Mouse (Mus musculus) layer of hippocampus, postnatal 10 days (tissue): Measurements from ENCODE around the gene Cldn14. TPM values are rescaled to one million over a fixed set of nuclear protein-coding genes. Genes with fewer than 3 reads are reported as not detected.

Experiments
- DNase-seq, 2 experiments: peaks; one replicate each; pipeline ENCODE4 v3.0.0; 2021; ENCODE audit warnings: low spot score in 2 of 2
- total RNA-seq, 2 experiments: library from RNA; stranded (reverse); gene quantifications; 2 replicates each; pipeline ENCODE4 v1.2.3; 2021

The Cldn14 gene
- total RNA-seq, 2 experiments from 2014 or later: 0.49 to 0.89 TPM

DNA sequence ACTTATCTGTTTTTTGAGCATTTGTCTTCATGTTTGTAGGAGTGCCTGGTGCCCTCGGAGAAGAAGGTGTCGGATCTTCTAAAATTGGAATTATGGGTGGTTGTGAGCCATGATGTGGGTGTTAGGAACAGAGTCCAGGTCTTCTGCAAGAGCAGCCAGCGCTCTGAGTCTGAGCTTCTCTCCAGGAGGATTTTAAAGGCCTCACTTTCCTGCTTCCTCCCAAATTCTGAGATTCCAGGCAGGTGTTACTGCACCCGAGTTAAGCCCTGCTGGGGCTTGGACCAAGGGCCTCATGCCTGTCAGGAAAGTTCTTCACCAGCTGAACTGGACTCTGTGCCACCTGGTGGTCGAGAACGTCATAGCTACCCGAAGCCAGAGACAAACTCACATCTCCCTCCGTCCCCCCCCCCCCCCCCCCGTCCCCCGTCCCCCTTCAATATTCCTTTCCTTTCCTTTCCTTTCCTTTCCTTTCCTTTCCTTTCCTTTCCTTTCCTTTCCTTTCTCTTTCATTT lies 93.2 kb downstream of the Cldn14 start:
- peak; percentile 46 to 47 for DNase-seq

DNA sequence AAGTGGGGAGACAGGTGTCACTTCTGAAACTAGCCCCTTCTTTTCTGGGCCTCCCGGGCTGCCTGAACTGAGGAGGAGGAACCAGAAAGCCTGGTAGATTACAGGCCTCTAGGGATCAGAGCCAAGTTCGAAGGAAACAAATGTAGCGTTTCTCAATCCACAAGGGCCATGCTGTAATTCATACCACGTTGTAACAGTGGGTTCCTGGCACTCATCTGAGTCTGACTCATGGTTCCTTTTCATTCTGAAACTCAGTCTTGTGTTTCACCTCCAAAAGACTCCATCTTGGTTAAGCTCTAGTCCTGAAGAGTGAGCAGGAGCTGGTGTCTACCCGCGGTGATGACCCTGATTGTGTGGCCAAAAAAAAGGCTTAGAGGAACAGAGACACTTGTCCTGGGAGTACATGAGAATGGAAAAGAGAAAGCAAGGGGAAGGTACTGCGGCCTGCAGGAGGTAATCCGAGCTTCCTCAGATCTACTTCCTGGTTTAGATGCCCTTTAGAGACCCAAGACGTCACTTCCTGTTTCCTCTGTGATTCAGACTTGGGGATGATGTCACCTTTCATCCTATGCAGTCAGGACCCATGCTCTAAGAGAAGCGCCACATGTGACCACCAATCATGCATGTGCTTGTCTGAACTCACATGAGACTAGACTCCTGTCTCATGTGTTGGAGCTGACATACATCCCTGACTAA lies 94.6 kb downstream of the Cldn14 start:
- DNase-seq: no peak

DNA sequence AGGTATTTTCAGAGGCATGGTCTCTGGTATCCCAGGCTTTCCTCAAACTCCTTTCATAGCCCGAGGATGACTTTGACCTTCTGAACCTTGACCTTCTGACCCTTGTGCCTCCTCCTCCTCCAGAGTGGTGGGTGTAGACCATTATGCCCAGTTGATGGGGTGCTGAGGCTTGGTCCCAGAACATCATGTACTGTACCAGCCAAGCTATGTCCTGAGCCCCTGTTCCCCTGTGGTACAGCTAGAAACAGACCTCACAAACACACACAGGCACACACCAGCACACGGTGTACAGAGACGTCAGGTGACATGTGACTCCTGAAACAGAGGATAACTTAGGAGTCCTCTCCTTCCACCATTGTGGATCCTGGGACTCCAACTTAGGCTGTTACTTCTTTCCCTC lies 95.8 kb downstream of the Cldn14 start:
- no peak for DNase-seq

DNA sequence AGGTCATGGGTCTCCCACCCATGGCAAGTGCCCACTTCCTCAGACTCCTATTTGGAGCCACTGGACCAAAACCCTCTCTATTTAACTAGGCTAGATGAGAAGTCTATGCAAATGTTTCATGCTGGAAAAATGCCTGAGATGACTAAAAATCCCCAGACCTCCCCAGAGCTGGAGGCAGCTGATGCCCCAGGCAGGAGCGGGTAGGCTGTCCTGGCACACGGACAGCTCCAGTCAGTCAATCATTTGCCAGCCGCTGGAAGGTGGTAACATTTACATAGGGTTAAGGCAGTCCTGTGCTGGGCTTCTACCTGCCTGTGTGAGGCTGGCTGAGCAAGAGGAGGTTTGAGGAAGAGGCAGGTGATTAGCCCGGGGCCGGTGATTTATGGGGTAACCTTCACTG lies 96.5 kb downstream of the Cldn14 start:
- no peak for DNase-seq

DNA sequence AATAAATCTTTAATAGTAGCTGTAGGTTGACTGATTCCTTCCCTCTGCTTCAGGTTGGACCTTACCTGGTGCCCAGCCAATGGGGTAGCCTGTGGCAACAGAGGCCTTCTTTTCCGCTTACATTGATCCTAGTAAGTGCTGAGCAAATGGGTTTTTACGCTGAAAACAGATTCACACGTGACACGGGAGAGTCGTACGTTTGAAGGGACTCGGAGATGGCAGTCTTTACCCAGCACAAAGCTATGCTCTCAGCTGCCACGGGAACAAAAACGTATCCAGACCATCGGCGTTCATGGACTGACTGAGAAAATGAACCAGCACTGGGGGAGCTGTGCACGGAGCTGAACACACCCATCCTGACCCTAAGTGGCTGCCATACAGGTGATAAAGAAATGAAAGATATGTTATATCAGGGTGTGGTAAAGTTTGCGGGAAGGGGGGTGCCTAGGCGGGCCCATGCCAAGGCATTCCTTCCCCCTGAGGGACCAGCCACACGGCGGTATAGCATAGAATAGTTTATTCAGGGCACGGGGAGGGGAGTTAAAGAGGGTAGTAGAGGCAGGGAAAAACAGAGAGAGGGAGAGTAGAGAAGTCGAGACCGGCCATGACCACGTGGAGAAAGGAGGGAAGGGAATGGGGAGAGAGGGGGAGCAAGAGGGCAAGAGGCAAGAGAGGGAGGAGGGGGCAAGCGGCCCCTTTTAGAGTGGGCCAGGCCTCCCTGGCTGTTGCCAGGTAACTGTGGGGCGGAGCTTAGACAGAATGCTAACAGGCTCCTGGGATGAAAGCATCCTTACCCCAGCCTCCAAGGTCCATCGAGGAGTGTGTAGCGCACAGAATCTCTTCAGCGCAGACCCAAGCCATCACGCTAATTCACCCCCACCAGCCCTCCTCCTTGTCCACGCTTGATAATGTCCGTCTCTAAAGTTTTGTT lies 97.6 kb downstream of the Cldn14 start:
- DNase-seq: no peak

DNA sequence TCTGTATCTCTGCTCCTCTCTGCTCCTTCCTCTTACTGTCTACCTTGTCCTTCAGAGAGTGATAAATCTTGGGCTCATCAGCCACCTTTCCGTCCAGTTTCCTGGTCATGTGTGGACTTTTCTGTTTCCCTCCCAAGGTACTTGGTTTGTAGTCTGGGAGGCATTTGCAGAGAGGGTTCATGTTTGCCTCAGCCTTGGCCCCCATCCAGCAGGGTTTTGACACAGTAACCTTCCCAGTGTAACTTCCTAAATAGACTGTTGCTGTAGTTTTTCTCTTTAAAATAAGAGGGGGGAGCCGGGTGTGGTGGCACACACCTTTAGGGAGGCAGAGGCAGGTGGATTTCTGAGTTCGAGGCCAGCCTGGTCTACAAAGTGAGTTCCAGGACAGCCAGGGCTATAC lies 98.7 kb downstream of the Cldn14 start:
- DNase-seq: no peak

DNA sequence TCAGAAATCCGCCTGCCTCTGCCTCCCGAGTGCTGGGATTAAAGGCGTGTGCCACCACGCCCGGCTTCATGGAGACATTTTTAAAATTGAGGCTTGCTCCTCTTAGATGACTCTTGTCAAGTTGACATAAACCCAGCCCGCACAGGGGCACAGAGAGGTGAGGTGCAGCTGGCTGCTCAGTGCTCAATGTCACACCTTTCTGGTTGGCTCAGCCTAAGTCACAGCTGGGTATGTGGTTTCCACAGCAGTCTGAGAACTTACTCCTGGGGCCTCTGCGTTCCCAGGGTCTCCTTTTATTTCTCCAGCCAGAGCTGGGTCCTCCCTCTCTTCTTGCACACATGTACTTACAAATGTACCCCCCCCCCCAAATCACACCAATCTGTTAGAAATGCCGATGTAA lies 100.4 kb downstream of the Cldn14 start:
- no peak for DNase-seq

DNA sequence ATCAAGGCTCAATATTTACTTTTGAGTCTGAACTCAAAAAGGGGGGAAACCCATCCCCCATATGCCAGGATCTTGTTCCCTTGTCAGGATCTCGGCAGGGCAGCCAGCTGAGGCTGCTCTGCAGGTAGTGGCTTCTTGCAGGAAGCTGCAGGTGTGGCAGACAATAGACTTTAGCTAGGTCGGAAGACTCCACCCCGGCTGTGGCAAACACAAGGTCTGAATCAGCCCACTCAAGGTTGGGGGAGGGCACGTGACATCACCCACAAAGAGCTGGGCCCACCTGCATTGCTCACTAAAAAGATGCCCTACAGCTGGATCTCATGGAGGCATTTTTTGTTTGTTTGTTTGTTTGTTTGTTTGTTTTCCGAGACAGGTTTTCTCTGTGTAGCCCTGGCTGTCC lies 100.9 kb downstream of the Cldn14 start:
- DNase-seq: no peak

DNA sequence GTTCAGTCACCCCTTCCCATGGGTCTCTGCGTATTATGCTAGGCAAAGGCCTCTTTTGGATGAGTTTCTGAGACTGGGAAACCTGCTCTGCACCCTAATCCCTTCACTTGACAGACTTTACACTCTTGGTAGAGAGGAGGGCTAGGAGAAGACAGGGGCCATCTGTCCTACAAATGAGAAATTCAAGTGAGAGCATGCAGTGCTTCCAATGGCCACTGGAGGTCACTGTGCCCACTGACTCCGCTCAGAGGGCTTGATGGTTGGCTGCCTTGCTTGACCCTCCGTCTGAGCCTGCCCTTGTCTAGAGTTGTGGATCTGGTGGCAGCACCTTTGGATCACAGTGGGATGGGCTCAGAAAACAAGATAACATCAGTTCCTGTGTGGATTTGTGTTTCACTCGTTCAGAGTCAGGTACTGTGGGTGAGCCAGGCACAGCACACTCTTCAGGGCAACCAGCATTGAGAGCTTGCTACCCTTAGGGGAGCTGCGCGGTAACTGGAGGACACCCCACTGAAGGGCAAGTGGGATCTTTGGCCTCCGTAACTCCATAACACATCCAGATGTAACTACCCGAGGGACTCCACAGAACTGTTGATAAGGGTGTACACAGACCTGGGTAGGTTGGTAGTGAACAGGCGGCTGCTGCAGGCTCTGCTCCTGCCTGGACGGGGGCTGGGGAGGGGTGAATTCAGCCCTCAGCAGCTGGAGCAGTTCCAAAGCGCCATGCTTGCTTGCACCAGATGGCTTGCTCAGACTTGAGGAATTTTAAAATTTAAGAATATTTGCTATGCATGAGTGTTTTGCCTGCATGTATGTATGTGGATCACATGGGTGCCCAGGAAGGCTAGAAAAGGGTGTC lies 102.3 kb downstream of the Cldn14 start:
- peak; percentile 78 to 79 for DNase-seq

DNA sequence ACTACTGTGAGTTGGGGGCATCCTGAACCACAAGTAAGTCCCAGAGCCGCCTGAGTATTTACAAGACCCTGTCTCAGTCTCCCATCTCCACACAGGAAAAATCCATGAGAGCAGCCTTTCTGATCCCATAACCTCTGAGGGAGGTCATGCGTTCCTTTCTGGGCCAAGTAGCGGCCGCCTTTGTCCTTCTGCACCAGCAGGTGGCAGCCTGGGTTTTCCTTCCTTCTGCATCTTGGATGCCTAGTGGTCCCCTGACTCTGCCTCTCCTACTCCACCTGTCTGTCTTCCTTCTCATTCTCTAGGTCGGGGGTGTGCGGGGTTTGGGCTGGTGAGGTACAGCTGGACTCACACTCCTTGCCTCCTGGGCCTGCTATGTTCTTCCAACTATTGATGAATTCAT lies 105.6 kb downstream of the Cldn14 start:
- no peak for DNase-seq

DNA sequence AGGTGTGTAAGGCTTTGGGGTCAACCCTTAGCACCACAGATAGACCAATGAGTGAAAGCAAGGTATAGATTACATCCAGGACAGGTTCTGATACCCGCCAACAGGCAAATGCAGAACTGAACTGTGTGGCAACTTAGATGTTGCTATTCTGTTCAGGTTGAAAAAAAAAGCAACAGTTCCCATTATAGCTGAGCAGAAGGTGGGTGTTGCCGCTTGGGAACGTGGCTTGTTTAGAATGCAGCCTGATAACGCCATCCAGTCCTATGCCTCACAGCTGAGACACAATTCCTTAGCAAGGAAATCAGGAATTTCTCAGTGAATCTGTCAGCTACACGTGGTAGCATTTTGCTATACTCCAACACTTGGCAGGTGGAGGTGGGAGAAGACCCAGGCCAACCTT lies 115.4 kb downstream of the Cldn14 start:
- DNase-seq: no peak

DNA sequence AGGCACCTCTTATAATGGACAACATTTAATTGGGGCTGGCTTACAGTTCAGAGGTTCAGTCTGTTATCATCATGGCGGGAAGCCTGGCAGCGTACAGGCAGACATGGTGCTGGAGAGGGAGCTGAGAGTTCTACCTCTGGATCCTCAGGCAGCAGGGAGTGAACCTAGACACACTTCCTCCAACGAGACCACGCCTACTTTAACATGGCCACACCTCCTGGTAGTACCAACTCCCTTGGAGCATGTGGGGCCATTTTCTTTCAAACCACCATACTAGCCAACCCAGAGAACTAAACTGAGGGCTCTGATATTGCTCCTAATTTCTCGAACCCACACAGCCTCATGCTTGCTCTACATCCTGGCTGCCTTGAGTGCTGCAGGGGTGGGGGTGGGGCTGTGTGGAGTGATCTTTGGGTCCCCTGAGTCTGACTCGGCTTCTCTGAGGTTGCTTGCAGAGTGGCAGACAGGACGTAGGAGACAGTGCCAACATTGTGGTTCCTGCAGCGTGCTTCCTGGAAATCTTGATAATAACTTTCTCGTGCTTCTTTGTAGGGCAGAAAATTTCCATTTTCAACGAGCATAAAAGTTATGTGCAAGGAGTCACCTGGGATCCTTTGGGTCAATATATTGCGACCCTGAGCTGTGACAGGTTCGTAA lies 117.6 kb downstream of the Cldn14 start:
- DNase-seq: no peak

DNA sequence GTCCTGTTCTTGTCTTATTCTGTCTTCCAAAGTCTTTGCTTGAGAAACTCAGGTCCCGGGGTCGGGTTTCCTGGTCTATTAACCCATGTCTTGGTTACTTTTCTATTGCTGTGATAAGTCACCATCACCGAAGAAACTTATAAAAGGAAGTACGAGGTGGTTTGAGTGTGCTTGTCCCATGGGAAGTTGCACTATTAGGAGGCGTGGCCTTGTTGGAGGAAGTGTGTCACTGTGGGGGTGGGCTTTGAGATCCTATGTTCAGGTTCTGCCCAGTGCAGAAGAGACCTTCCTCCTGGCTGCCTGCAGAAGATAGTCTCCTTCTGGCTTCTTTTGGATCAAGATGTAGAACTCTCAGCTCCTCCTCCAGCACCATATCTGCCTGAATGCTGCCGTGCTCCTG lies 120.2 kb downstream of the Cldn14 start:
- no peak for DNase-seq

DNA sequence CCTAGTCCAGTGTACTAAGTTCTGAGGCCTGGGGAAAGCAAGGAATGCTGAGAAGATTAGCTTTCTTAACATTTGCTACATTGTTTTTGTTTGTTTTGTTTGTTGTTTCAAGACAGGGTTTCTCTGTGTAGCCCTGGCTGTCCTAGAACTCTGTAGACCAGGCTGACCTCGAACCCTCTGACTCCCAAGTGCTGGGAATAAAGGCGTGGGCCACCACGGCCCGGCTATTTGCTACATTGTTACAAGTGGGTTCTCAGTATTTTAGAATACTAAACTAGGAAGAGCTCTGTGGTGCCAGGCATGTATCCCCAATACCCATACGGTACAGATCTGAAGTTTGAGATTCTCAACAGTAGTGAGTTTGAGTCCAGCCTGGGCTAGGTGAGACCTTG lies 123.9 kb downstream of the Cldn14 start:
- DNase-seq: no peak

DNA sequence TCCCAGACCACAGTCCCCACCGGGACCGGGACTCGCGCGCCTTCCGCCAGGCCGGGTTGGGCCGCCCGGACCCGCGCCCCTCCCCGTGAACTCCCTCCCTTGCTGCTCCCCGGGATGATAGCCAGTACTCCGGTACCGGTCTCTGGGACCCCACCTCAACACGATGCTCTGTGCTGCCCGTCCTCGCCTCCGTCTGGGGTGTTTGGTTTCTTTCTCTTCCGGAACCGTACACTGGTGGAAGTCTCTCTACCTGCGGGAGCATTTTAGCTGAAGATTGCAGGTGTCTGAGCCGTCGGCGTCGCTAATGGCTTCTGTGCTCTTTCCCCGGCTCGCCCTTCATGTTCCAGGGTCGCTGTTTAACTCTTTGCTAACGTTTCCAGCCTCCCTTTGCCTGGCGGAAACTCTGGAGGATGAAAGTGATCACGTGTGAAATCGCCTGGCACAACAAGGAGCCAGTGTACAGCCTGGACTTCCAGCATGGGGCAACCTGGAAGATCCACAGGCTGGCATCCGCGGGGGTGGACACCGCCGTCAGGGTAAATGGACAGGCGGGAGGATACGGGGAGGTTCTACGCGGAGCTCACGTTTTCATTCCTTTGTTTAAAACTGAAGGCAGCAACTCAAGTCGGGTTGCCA lies 124.4 kb downstream of the Cldn14 start:
- DNase-seq: peak in 1 of 2 experiments; percentile 22

DNA sequence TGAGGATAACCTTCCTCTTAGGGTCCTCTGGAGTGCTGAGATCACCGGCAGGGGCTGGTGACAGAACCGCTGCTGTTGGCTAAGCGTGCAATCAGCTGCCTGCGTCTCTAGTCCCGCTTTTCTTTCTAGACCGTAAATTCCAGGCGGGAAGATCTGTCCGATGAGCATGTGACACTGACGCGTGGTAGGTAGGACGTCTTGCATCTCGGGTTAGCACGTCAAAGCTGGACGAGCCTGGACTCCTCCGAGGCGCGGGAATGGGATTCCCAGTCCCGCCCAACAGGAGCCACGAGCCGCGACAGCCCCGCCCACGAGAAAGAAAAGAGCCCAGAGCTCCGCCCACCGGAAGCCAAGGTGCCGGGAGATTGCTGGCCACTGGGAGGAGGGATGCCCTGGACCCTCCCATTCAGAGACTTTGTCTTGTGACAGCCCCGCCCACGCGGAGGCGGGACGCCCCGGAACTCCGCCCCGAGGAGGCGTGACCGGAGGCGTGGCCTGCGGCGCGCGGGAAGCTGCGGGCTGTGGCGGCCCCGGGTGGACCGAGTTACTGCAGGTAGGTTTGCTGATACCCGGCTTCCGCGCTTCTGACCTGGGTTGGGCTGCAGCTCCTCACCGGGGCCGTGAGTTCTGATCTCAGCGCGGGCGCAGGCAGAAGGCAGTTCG lies 125.1 kb downstream of the Cldn14 start, which contains the start of gene Chaf1b:
Chaf1b (plus strand) TSS at position 479 of the 663 bp plus-strand sequence.
- DNase-seq: peak; percentile 97 to 98

DNA sequence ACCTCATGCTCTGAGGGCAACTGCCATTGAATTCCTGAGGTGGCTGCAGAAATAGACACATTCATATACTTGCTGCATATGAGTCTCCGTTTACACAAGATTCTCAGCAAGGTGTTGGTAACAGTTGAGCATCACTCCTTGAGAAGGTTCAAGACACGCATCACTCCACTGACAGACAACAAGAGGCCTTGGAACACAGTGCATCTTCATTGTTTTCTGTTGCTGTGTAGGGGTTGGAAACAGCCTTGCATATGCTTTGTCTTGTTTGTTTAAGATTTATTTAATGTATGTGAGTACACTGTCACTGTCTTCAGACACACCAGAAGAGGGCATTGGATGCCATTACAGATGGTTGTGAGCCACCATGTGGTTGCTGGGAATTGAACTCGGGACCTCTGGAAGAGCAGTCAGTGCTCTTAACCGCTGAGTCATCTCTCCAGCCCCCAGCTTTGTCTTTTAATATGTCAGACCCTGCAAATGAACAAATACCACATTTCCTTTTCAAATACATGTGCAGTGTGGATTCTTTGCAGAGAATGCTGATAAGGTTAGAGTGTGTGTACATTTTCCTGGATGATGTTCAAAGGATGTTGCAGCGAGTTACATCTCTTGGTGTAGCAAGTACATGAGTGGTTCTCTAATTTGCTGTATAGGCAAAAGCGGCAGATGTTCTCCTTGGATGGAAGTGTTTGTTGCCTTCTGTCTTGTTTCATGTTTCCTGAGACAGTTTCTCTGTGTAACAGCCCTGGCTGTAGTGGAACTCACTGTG lies 130.8 kb downstream of the Cldn14 start:
- DNase-seq: no peak

DNA sequence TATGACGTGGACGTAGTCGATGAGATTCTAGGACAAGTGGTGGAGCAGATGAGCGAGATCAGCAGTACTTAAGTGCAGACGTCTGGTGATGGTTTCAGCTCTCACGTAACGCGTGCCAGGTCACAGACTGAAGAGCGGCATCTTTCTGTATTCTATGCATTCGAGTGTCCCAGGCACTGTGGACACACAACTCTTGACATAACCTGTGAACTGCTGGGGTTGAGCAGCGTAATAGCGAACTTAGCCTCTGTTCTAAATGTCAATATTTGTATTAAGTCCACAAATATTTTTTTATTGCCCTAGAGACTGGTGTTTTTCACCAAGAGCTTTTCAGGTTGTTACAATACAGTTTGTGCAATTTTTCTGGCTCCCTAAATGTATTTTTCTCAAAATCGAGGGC lies 133.8 kb downstream of the Cldn14 start:
- DNase-seq: no peak
